Mouse (Mus musculus) thymus, postnatal 14 days (tissue): Measurements from ENCODE around the gene Dbp.

Source experiments
- DNase-seq: peaks from one replicate; pipeline ENCODE4 v3.0.0; 2021

The Dbp gene

DNA sequence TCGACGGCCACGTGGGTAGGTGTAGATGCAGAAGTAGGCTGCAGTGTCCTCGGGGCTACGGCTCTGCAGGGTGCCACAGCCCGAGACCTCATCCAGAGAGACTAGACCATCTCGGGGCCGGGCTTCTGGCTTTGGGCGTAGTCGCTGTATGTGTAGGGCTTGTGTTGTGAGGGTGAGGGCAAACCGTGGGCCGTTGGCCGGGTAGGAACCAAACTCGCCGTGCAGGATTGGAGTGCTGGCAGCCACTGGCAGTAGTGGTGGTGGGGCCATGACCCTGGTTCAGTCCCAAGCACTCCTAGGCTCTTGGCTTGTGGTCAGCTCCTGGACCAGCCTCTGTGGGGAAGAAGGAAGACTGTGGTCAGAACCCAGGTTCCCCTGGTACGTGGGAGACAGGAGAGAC is 8.5 kb downstream of the Dbp start:
- no peak for DNase-seq

DNA sequence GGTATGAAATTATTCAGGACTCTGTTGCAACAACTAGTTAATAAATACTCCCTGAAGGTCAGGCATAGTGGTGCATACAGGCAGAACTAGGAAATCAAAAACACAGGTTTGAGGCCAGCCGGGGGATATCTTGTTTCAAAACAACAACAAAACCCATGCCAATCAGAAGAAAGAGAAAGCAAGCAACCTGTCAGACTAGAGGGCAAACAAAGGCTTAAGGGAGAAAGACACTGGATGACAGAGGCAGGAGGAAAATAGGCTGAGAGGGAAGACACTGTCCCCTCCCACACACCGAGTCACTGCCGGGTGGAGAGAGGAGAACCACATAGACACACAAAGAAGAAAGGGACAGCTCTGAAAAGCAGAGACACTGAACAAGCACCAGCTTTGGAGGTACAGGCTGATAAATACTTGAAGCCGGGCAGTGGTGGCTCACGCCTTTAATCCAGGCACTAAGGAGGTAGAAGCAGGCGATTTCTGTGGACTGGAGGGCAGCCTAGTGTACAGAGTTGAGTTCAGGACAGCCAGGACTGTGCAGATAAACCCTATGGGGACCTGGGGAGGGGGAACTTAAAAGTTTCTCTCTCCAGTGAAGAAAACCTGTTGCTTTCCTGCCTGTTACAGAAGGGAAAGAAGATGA is 9.1 kb downstream of the Dbp start:
- no peak for DNase-seq

DNA sequence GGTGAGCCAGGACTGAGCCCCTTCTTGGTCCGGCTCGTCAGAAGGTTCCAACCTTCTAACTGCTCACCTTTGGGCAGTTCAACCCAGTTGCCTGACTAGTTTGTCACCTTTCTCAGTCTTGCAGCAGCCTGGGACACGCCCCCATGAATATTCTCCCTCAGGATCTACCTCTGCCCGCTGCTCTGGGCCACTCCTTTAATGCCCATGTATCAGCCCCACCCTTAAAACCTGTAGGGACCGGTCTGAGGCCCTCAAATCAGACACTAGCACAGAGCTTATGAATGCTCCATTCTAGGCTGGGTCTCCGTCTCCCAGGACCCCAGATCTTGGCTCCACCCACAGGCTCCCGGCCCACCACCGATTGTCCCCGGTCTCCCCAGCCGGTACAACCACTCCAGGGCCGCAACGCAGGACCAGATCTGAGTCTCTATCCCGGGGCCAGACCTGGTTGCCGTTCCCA is 9.8 kb downstream of the Dbp start:
- no peak for DNase-seq

GRCm38 (mm10) chr7:45715090-45715708 is 10.3 kb downstream of the Dbp start, which contains the start of gene Rpl18:
Gene Rpl18, plus strand, starts transcription at chr7:45715457.
- DNase-seq = peak; percentile 99

DNA sequence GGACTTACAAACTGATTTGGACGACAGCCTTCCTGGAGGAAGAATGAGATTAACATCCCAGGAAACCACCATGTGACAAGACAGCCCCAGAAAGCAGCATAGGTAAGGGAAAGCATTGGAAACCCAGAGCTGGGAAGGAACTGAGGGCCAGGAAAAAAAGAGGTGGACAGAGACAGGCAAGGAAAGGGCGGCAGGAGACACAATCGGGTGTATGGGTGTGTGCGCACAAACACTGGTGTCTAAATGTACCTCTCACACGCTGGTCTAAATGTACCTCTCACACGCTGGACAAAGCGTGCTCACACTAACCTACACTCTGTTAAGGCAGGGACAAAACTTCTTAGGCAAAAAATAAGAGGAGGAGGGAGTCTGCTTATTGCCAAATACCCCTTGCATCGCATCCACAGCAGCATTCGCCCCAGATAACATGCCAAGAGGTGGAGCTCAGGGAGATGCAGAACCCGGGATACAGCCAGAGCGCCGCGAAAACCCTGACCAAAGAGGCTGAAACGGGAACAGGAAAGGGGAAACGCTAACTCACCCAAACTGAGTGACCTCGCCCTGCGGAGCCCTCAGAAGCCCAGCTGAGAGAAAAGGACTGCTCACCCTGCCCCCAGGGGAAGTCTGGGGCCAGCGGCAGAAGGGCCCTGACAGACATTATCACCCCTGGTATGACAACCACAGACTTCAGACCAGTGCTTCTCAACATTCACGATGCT is 11.0 kb downstream of the Dbp start:
- no peak for DNase-seq

- DNase-seq = no peak
These were observed 11.6 kb downstream of the Dbp start for GRCm38 (mm10) chr7:45716460-45716857.

DNA sequence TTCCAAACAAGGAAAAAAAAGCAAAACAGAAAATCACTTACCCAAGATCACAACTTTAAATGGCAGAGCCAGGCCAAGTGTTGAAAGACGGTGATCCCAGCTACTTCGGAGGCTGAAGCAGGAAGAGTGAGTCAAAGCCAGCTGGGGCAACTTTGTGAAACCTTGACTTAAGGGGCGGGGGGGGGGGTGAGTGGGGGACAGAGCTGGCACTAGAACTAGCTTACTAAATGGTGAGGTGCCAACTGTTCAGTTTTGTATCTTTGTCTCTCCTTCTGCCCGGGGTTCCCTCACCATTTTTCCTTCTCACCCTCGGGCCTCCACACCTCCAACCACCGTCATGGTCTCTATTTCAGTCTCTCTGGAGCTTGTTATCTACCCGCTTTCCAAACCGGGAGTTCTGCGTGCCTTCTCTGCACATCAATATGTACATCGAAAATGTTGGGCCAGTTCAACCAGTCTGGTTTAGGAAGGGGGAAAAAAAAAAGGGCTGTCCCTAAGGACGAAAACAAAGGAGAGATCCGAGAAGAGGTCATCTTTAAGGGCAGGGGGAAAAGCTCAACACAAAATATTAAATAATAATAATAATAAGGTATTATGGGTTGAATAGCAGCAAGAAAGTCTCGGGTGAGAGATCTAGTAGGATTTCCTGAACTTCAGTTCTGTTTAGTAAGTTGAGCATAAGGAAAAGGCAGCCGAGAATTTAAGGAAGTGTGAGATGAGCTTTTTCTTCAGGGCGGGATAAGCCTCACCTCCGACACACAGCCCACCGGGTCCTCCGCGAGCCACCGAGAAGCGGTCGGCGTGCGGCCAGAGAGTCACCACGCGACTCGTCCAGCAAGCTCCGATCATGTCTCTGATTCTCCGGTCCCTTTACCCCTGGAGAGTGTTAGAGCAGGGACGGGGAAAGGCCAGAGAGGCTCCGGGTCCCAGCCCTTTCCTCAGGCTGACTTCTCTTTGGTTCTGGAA is 12.3 kb downstream of the Dbp start:
- DNase-seq = no peak

DNA sequence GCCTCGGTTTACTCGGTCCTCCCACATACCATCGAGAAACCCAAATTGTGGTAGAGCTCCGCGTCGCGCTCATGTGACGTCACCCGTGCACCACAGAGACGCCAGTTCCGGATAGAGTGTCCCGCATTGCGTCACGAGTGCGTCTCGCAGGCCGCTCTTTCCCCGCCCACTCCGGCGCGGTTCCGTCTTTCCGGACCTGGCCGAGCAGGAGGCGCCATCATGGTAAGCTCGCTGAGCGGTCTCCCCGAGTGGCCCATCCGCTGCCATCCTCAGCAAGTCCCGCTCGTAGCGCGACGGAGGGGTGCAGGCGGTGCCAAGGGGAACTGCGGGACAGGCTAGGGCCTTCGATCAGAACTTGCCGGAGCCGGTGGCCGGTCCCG is 13.0 kb downstream of the Dbp start, which contains the start of gene Sphk2:
Gene Sphk2 (minus strand): TSS at position 85 of the 380 bp plus-strand sequence.
- peak; percentile 98 for DNase-seq

DNA sequence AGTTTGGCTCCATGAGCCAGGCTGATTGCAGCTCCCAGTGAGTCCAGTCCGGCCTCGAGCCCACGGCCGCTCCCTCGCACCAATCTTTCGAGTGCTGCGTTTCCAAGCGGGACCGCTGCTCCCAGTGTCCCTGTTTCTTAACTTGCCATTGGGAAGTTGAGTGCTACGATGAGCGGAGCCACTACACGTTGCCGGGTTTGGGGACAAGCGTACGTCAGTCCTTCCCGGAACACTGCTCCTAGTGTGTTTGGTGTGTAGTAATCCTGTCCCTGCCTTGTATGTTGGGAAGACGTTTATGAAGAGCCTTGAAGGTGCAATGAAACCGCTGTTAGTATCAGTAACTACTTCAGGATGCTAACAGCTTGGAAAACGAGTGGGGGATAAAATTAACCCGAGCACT is 13.4 kb downstream of the Dbp start:
- no peak for DNase-seq

- DNase-seq = no peak
These were observed 14.3 kb downstream of the Dbp start for GRCm38 (mm10) chr7:45719180-45719579.

- no peak for DNase-seq
These were observed 15.0 kb downstream of the Dbp start for GRCm38 (mm10) chr7:45719738-45720412.

- DNase-seq = no peak
These were observed 15.7 kb downstream of the Dbp start, which contains the start of gene Fam83e for GRCm38 (mm10) chr7:45720413-45721233. Gene Fam83e, plus strand, starts transcription at chr7:45721212.

DNA sequence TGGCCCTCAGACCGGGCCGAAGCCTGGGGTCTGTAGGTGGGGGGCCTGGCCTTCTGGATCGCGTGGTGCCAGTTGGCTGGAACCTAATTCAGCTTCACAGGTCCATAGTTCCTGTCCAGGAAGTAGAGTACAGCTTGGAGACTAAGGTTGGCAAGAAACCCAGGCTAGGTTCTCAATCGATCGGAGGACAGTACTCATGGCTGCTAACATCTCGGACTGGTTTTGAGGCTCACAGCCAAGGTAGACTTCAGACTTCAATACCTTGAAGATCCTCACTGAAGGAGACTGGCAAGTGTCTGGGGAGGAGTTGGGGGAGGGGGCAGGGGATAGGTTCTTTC is 16.3 kb downstream of the Dbp start:
- no peak for DNase-seq

GRCm38 (mm10) chr7:45721642-45722347 is 16.9 kb downstream of the Dbp start:
- DNase-seq = no peak

DNA sequence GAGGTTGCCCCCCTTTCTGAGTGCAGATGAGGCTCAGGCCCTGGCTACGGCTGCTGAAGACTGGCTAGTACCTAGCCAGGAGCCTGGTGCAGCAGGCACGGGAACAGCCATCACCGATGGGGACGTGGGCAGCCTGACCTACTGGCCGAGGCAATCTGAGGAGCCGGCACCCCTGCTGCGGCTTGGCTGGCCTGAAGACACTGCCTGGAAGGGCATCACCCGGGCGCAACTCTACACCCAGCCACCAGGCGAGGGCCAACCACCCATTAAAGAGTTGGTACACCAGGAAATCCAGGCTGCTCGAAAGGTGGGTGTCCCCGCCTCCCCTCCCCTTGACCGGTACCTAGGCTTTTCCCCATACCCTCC is 17.4 kb downstream of the Dbp start:
- no peak for DNase-seq

DNA sequence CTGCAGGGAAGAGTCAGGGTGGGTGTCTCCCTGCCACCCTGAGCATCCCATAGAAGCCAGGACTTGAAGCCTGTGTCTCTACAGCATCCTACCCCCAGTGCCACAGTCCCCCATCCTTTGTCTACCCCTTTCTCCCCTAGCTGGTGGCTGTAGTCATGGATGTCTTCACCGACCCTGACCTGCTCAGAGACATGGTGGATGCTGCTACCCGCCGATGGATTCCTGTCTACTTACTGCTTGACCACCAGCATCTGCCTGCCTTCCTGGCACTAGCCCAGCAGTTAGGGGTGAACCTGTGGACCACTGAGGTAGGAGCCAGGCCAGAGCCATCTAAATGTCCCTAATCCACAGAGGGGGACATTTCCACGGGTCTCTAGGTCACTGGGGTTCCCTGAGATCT is 18.4 kb downstream of the Dbp start:
- DNase-seq = no peak

GRCm38 (mm10) chr7:45723781-45724180 is 18.9 kb downstream of the Dbp start:
- no peak for DNase-seq

GRCm38 (mm10) chr7:45725151-45725550 is 20.3 kb downstream of the Dbp start:
- no peak for DNase-seq

GRCm38 (mm10) chr7:45725713-45726112 is 20.8 kb downstream of the Dbp start, which contains the start of gene Spaca4:
Gene Spaca4, minus strand, starts transcription at chr7:45725813.
- no peak for DNase-seq

DNA sequence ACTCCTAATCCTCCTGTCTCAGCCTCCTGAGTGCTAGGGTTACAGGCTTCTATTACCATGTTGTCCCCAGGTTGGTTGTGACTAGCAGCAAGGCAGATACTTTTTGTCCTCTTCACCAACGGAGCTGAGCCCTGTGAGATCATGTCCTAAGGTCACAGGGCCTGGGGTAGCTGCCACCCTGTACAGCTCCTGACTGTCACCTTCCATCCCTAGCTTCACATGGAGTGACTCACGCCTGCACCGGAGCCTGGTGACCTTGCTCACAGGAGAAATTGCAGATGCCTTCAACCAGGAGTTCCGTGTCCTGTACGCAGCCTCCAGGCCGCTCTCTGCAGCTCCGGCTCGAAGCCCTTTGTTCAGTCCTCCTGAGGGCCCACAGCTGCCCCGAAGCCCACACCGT is 21.5 kb downstream of the Dbp start:
- DNase-seq = no peak

GRCm38 (mm10) chr7:45727625-45728024 is 22.7 kb downstream of the Dbp start:
- DNase-seq = no peak
